Mouse (Mus musculus) cerebellum, adult 9-10 months (tissue): ENCODE measurements around the gene Cyp2c70.
"Not testable (repeated sequence)": the region's sequence is repeated elsewhere in the genome, so short reads cannot be mapped to it uniquely, and the experiment has no call there.

Experiments
- DNase-seq: peaks from one replicate; pipeline ENCODE4 v3.0.0; 2022

Gene Cyp2c70

DNA sequence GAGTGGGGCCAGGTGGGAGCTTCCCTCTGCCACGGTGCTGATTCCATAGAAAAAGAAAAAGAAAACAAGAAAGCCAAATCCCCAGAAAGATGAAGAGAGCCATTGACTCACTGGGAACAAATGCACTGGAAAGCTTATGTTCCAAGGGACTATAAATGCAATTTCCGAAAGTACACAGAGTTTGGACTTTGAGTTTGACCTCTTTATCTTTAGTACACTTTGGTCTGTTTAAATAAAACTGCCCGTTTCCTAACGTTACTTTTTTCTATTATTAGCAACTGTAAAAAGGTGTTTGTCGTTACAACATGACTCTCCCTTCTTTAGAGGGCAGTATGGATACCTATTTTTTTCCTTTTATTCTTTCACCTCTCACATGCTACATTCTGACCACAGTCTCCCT lies at the start of gene Cyp2c70:
Gene Cyp2c70 (minus strand): TSS at position 174 of the 400 bp plus-strand sequence.
- DNase-seq, result no peak

DNA sequence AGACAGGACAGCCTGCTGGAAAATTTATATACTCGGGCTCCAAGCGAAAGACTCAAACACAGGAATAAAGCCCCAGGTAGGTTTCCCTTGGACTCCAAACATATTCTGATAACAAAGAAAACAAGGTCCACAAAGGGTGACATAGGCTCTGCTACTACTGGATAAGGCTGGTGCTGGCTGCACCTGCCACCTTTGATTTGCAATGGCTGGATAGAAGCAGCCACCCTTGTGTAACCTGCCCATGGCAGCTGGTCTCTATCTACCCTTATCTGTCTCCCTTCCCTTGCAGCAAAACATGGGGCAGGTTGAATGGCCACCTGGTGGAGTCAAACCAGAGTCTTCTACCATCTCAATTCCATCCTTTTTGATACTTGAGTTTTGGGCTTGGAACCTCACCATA lies 45.4 kb upstream of the Cyp2c70 start:
- no peak for DNase-seq

DNA sequence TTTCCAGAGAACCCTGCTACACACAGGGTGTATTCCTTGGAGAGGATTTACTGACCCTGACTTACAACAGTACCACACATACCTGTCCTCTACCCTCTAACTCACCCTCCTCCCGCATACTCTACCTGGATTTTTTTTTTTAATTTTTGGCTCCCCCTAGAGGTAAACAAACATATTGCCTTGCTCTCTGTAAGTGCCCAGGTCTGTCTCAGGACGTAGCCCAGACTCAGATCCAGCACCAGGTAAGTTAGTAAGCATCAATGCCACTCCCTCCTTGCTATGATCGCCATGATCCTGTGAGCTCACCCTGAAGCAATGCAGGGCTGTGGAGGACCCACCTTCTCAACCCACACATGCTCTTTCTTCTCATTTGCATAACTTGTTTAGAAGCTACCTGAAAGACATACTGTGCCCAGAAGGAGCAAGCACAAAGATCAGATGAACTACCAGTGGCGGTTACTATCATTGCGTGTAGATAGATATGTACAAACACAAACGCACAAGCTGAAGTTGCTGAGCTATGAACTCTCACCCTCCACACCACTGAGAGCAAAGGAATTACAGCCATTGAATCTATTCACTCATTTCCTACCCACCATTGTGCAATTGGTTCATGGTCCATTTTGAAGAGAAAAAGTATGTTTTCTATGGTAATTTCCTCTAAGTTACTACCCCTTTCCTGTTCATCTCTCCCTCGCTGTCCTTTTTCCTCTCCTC lies 44.9 kb upstream of the Cyp2c70 start:
- DNase-seq, result no peak

DNA sequence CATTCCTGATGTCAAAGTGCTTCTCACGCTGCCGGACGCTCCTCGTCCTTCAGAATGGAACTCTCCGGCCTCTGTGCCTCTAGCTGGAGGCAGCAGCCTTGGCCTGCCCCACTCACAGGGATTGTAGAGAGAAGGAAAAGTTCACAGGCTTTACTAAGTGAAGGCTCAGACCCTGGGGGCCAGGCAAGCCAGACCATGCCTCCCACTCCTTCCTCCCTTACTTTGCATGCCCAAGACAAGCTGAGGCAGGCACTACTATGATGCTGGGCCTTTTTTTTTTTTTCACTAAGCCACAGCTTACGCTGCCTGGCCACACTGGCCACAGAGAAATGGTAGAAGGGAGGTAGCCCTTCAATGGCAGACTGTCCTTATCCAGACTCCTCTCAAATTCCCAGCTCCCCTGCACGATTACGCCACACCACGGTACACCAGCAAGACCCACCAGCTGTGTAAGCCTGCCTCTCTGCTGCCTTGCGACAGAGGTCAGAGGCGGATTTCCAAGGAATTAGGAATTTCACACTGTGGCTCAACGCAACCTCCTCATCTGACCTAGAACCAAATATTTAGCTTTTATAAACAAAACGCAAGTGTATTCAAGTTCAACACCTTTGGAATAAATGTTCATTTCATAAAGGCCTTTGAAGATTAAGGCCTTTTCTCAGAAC lies 44.1 kb upstream of the Cyp2c70 start:
- DNase-seq, result no peak

DNA sequence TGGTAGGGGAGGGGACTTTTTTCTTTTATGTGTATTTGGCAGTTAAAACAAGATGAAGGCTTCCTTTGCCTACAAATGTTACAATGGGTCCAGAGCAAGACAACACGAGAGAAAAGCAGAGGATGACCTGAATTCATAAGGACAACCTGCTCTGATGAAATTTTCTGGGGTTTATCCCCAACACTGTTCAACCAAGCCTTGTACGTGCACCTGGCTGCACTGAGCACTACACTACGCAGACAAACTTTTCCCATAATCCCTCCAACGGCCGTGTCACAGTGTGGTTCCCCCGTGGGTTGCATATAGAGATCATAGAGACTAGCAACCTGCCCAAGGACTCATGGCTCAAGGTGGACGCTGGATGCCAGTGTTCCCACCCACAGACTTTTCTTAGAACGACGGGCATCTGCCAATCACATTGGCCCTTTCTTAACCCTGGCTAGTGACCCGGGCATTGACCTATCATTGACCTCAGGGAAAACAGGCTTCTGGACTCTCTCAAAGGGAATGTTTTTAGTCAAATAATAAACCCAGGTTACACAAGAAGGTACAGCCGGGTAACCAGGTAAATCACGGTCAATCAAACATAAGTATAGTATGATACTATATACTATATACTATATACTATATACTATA lies 39.5 kb upstream of the Cyp2c70 start:
- no peak for DNase-seq

DNA sequence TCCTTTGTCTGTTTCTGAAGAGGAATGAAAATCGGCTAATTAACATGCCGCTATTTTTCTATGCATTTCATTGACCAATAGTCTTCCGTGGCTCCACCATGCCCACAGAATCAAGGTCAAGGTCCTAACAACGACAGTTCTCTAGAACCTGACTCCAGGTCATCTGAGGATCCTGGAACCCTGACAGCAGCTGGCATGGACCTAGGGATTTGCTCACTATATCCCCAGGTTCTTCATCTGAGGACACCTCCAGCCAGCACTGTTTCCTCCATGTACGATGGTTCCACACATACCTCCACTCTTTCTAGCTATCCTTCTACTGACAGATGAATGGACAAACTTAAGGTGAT lies 38.6 kb upstream of the Cyp2c70 start:
- DNase-seq, result no peak

DNA sequence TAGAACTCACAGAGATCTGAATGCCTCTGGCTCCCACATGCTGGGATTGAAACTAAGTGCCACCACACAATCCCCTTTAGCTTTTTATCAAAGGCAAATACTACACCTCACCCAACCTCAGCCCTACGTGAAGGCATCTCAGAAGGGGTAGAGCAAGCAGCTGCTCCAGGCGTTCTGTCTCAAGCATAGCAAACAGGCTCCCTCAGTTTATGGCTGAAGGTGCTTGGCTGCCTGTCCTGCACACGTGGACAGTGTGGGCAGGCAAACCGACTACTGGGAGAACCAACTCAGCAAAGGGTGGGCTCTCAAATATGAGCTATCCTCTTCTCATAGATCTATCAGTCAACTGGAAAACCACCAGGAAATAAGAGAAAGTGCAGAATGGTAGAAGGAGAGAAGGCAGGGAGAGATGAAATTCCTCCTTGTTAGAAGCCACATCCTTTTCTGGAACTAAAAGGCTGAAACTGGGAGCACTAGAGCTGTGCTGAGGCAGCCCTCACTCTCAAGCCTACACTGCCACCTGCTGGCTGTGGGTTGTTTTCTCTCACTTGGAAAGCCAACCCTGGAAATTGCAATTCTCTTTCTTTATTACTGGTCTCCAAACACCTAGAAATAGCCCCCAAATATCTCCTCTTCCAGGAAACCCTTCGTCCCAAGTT lies 38.1 kb upstream of the Cyp2c70 start:
- peak; percentile 43 for DNase-seq

DNA sequence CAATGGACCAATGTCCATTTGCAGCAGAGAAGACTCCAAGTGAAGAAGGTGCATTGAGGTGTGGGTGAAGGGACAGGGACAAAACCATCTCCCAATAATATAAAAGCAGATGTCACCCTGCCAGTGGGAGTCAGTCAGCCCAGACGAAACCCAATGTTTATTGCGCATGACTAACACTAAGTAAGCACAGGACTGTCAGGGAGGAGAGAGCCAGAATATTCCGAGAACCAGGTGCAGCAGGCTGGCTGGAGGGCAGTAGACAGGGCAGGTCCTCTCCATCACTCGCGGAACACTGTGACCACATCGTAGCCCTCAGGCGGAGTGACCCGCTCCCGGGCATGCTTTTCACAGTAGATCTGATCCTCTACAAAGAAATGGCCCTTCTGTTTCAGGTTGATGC lies 35.2 kb upstream of the Cyp2c70 start:
- not testable (repeated sequence) for DNase-seq

DNA sequence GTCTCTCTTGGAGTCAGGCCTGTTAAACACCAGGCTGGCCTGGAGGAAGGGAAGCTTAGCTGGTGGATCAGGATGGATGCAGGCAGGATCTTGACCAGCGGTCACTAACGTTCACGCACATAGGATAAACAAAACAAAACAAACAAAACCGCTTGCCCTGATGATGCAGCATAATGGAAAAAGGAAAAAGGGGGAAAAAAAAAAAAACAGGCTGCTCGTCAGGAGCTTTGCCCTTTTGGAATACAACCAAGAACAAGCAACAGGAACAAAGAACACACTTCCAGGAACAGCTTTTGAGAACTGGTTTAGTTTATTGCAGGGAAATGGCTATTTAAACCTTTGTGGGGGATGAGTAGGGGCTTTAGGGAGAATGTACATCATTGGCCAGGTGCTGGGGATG lies 33.7 kb upstream of the Cyp2c70 start:
- DNase-seq, result no peak

DNA sequence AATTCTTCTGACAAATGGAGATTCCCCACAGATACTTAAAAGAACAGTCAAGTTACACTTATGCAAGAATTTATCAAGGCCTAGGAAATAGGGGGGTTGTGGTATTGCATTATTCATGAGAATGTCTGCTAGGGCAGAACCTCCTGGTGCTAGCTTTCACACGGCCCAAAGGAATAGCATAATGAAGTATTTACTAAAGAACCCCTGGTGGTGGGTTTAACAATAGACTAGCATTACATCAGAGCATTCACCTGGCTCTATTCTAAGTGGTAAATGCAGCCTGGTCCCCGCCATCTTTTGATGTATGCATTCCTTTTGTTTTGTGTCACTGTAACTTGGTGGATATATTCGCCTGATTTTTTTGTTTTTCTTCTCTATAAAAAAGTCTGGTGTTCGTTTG lies 15.8 kb upstream of the Cyp2c70 start:
- DNase-seq, result not testable (repeated sequence)

DNA sequence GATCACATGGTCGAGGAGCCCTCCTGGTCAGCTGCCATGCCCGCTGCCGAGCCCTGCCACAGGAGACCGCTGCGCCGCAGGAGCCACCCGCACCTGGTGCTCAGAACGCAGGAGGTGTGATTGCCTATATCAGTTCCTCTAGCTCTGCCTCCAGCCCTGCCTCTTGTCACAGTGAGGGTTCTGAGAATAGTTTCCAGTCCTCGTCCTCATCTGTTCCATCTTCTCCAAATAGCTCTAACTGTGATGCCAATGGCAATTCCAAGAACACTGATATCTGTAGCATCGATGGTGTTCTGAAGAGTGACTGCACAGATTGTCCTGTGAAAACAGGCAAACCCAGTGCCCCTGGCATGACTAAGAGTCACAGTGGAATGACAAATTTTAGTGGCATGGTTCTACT lies 3.5 kb upstream of the Cyp2c70 start:
- no peak for DNase-seq

DNA sequence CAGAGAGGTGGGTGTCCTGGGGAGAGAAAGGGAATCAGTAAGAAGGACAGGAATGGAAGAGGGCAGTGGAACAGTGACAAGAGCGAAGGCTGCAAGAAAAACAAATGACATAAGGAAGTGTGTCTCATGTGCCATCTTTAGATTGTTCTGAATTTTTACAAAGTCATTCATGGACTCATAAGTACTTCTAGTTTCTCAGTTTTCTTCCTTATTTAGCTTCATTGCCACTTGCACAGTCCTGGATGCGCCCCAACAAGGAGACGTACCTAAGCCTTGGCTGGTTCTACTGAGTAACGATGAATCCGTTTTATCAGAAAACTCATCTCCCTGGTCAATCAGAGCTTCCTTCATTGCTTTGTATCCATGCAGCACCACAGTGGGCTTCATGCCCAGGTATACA lies 3.5 kb downstream of the Cyp2c70 start:
- no peak for DNase-seq

DNA sequence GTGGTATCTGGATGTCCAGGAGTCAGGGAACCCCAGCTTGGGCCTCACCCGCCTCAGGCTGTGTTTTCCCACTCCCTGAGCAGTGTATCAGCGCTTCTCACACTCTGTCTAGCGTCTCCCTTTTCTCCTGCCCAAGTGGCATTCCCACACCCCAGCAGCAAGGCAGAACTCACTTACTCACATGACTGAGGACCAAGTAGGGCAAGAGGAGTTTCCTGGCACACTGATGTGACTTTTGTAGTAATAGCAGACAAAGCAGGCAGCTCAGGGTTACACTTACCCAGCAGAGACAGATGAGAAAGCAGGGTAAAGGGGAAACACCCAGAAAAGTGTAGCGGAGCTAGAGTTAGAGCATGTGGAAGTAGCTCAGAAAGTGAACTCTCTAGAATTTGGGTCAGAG lies 8.8 kb downstream of the Cyp2c70 start:
- DNase-seq, result no peak

DNA sequence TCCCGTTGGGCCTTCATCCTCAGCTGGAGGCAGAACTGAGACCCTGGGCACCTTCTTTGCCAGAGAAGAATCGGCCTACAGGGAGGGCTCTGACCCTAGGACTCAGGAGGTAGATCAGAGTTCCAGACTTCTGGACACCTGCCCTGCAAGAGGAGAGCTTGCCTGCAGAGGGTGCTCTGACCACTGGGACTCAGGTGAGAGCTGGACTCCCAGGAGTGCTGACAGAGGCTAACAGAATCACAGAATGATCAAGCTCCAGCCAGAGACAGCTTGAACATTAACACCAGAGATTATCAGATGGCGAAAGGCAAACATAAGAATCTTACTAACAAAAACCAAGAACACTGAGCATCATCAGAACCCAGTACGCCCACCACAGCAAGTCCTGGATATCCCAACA lies 18.7 kb downstream of the Cyp2c70 start:
- DNase-seq, result not testable (repeated sequence)

DNA sequence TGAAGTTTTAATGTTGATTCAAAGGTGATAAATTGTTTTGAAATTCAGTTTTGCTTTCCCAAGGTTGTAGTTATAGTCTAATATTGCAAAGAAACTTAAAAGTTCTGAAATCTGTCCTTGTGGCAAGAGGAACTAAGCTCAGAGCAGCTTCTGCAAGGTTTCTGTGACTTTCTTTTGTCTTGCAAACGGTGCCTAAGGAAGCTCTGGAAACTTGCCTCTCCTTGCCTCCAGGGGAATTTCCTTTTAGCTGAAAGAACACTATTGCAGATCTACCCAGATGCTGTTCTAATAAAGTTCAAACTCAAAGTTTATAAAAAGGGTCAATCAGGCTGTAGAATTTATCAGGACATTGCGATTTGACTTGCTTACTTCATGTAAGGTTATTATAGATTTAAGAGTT lies 60.1 kb downstream of the Cyp2c70 start:
- DNase-seq, result not testable (repeated sequence)

DNA sequence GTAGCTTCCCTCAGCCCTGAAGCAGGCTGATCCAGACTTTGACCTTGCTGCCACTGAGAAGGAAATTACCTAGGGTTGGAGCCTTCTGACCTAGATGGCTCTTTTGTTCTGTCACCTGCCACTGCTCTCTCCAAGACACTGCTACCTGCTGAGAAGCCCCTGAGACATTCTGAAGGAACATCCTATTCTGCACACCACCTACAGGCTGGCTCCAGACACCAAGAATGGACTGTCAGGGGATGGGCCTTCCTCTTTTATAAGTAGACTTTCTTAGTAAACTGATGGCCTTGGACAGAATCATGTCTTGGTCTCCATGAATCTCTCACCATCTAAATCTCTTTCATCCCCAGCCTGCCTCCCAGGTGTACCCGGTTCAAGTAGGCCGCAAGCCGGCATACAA lies 62.0 kb downstream of the Cyp2c70 start:
- not testable (repeated sequence) for DNase-seq

DNA sequence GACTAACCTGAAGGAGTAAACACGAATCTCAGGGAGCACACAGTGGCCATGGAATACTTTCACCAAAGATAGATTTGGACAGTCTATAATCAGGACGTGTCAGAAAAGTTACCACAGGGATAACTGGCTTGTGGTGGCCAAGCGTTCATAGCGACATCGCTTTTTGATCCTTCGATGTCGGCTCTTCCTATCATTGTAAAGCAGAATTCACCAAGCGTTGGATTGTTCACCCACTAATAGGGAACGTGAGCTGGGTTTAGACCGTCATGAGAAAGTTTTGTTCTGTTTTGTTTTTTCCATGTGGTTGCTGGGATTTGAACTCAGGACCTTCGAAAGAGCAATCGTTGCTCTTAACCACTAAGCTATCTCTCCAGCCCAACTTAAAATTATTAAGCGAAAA lies 67.5 kb downstream of the Cyp2c70 start:
- not testable (repeated sequence) for DNase-seq
